Mouse (Mus musculus) olfactory bulb, adult 2 months (tissue): ENCODE results near the gene Colgalt2.

ENCODE experiments used
- CTCF ChIP-seq: fragments of 200-500 bp; IDR thresholded peaks from 2 replicates; pipeline ENCODE4 v1.5.1; 2012; ENCODE audit warnings: low read depth, mild to moderate bottlenecking, low read length, moderate library complexity; ENCODE audit not compliant: insufficient read depth
- POLR2A ChIP-seq: fragments of 200-500 bp; IDR thresholded peaks from 2 replicates; pipeline ENCODE4 v1.6.1; 2012; ENCODE audit warnings: mild to moderate bottlenecking, low read depth, low read length, moderate library complexity; ENCODE audit not compliant: insufficient read depth

- TF ChIP-seq POLR2A (no peak), CTCF (no peak)
These were observed 150.9 kb downstream of the Colgalt2 start for GRCm38 (mm10) chr1:152550544-152550943.
